Mouse (Mus musculus) thymus, postnatal 10 days (tissue): ENCODE data around the gene Stx6.

Source experiments
- DNase-seq, 2 experiments: peaks; one replicate each; pipeline ENCODE4 v3.0.0; 2021; ENCODE audit warnings: low spot score in 2 of 2

Stx6 gene

DNA sequence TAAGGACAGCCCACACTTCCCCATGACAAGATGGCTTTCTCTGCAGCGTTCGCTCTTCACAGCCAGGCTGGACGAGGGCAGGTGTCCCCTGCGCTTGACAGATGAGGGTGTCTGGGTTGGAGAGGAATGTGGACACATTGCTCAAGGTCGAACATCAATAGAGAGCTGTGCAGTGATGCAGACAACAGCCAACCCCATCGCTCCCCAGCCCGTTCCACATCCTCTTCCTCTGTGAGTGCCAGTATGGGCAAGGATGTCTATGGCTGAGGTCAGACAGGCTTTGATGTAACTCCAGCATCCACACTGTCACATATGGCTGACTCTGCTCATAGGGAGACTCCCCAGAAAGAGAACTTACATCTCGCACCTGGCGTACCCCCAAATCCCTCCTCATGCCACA is 74.9 kb downstream of the Stx6 start:
- DNase-seq, result no peak

DNA sequence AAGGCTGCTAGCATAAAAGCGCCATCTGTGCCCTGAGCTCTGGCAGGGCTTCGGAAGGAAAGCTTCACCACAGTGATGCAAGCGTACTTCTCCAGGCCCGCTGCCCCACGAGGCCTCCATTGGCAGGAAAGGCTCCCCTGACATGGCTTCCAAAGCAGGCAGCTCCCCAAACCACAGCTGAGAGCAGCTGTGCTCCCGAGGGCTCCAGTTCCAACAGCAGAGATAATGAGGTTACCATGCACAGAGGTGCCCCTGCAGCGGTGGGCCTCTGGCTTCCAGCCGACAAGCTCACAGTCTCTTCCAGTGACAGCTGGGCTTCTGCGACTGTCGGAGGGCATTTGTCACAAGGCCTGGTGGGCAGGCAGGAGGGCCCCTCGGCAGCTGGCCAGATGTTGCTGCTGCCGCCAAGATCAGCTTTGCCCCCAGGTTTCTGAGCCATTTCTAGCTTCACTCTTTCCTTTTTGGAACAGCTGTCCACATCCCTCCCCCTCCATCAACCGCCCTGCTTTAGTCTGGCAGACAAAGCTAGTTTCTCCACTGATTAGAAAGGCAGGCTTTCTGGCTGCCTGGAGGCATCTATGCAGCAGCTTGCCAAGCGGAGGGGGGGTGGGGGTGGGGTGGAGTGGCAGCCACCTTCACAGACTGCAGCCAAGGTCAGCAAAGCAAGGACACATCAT is 75.6 kb downstream of the Stx6 start:
- peak; percentile 69 for DNase-seq

DNA sequence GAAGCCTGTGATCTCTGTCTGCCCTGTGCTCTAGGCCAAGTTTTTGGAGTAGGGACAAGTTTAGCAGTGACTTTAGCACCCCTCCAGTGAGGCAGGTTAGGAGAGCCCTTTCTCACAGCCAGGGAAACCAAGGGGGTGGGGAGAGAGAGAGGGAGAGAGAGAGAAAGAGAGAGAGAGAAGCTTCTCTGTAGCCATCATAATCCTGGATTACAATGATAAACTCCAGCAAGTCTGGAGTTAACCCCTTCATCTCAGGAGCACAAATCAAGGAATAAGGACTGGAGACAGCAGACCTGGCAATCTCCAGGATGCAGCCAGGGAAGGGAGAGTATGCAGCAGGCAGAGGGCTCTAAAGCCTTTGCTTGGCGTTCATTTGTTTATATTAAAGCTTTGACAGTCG is 77.1 kb downstream of the Stx6 start:
- no peak for DNase-seq

DNA sequence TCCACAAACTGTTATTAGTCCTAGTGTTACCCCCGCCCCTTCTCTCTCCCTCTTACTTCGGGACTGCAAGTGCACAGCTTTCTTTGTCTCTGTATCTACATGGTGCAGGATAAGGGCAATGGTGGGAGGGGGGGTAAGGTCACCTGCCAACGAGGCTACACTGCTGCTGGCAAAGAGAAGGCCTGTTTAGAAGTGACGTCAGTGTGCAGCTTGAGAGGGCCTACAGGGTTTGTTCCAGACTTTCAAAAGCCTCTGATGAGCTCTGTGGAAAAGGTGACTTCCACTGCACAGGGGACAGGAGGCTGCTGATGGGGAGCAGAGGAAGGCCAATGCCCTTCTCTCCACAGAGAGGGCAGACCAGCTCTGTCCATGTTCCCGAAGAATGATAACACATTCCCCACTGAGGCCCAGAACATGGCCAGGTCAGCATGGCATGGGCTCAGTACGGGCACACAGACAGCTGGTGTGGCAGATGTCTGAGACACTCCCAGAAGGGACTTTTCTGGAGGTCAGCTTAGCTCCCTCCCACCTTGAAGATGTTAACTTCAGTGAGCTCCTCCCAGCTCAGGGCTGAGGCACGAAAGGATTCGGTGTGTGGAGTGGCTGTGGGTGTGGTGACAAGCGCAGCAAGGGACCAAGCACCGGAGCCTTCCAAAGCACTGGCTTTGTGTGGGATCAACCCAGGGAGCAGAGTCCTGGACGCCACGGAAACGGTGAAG is 78.0 kb downstream of the Stx6 start:
- no peak for DNase-seq

DNA sequence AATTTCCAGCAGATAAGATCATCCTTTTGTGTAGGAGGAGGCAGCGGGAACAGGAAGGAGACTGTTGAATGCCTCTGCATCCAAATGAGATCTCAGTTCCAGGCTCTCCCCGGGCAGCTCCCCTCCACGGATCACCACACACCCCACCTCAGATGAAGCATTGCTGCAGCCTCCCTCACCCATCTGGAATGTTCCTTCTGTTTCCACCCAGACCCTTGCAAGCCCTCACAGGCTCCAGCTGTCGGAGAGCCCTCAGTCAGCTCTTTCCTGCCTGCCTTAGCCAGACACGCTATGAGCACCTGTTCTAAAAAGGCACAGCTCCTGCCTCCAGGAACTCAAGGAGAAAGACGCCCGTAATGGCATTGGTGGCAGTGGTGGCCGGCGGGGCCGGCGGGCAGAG is 78.9 kb downstream of the Stx6 start:
- no peak for DNase-seq

DNA sequence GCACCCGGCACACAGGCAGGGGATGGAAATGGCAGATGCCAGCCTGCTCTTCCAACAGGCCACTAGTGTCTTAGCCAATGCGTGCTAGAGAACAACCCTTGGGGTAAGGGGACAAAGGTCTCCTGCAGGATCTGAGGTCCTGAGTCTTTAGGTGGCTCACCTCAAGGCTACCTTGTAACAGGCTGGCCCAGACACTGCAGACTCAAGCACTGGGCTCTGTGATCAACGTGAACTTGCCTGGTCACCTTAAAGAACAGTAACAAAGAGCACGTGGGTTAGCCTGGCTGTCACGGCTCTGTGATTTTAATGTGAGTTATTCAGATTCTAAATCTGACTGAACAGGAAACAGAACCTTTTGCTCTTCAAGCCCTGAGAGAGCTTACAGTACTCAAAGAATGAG is 79.6 kb downstream of the Stx6 start:
- DNase-seq, result no peak

DNA sequence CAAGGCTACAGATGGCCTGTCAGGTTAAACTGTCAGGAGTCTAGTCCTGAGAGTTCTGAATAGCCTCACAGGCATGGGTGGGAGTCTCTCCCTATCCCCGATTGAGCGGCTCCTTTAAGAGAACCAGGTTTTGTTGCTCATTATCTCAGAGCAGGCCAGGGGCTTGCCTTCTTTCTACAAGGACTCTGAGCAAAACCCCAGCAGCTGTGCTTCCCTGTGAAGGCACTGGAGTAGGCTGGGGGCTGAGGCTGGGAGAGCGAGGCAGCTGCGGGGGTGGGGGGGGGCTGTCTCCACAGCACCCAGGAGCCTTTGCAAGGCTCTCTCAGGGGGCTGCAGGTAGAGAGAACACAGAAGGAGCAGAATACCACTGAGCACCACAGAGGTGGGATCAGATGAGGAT is 80.7 kb downstream of the Stx6 start:
- DNase-seq, result no peak

DNA sequence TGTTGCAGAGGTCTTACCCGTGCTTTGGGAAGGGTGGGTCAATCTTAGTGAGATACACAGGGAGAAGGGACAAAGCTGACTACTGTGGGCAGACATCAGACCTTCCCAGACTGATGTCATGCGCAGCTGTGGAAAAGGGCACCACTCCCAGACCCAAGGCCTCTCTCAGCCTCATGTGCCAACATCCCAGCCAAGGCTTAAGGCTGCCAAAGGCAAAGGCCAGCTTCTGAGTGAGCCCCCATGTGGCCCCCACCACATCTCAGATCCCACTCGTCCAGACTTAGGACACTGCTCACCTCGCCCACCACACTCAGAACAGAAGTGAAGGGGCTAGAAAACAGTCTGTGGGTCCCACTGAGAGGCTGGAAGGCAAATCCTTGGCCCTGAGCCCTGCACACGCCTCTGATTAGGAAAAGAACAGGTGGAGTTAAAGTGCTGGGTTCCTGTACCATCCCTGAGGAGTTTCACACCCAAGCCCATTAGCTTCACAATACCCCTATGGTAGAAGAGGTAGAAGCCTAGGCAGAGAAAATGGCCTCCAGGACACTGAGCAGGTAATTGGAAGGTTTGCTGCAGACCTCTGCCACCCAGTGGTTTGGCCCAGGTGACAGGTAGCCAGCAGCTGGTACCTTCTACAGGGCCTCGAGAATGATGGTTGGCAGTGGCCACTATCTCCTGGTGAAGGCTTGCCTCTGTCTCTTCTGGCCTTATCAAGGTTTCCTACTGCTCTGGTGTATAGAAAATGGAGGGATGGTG is 81.6 kb downstream of the Stx6 start:
- no peak for DNase-seq

DNA sequence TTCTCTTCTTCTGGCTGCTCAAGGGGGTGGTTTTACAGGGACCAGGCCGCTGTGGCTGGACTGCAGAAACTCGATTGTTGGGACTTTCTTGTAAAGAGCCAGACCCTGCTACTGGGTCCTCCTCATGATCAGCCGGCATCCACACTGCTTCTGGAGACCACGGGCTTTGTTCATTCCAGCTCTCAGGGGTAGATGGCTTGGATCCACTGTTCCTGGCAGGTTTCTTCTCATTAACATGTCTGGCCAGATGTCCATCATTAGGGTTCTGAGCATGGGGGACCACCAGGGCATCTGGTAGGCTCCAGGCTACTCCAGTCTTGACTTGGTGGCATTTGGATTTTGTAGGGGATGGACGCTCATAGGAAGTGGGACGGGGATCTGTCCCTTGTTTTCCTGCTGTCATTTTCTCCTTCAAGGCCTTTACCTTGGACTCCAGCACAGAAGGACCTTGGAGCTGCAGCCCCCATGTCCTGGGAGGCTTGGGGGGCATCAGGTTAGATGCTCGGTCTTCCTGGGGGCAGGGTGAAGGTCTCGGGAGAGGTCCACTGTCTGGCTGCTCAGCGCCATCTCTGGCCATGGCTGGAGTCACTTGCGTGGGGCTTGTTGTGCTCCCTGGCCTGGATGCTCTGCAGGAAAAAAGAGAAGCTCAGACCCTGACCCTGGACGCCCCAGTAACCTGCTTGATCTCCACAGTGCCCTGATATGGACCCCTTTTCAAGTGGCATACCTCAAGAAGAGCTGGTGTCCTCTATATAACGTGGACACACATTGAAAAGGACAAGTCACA is 83.4 kb downstream of the Stx6 start:
- DNase-seq, result no peak

DNA sequence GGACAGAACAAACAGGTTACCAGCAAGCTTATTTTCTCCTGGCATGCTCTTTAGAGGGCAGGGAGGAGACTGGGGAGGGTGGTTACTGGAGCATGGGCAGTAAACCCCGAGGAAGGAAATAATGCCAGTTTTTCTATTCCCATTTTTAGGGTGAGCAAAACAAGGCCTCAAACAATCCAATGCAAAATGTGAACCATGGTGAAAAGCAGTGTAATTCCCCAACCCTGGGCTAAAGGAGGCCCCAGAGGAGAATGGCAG is 83.9 kb downstream of the Stx6 start:
- DNase-seq, result no peak

DNA sequence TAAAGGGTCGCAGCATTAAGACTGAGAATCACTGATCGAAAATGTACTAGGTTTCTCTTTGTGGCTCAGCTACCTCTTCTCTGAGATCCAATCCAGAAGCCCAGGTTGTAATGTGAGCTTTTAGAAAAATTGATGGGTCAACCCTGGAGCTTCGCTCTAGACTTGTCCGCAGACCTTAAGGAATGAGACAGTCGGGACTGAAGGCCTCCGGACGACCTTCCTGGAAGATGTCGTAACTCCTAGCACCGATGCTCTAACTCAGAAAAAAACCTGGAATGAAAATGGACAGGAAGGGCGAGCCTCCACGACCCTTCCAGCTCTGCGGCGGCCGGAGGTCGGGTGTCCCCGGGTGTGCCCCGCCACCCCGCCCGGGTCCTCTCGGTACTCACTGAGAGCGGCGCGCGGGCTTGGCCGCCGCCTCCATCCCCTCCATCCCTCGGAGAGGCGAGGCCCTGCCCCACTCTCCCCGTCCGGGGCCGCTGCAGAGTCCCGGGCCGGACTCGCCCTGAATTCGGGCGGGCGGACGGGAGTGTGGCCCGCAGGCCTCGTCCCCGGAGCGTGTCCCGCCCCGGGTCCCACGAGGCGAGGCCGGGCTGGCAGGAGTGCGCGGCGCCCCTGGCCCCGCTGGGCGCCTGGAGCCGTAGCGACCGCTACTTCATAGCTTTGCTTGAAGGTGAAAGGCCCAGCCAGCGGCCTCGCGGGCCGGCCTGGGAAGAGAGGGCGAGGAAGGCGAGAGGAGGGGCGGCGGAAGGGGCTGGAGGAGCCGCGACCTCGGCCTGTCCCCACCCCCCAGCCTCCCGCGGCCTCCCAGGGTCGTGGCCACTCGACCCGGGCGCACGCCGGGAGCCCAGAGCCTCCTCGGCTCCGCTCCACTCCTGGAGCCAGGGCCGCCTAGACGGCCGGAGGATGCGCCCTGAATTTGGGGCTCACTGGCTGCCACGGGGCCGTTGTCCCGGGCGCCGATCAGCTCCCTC is 85.6 kb downstream of the Stx6 start, which contains the start of gene BC034090:
BC034090 (minus strand) TSS at position 648 of the 974 bp plus-strand sequence.
- no peak for DNase-seq

DNA sequence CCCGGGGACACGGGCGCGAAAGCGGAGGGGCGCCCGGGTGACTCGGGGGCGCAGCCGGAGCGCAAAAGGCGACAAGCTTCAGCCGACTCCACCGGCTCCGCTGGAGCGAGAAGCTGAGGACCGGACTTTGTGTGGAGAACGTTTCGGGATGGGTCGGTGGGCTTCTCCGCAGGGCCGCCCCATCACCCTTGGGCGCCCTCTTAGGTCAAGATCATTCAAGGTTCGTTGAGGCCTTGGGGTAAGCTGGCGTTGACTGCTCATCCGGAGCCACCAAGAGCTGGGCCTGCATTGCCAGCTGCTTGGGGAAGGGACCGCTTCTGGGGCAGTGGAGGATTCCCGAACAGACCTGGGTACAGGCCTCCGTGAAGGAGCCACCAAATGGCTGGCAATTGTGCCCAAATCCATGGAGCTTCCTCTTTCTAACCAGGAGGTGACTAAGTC is 86.3 kb downstream of the Stx6 start:
- no peak for DNase-seq

DNA sequence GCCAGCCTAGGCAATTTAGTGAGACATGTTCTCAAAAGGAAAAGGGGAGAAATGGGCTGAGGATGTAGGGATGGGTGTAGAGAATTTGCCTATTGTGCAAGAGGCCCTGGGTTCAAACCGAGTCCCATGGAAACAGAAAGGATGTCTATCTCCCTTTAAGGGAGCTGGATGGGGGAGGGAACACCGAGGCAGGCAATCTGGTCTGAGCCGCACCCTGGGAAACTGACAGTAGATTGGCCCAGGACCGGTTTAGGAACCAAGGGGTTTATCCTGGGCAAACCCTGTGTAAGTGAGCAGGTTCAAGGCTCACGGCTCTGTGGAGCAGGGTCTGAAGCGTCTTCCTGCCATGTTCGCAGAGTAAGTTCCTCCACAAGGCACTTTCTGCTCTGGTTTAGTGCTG is 87.0 kb downstream of the Stx6 start:
- DNase-seq, result no peak

DNA sequence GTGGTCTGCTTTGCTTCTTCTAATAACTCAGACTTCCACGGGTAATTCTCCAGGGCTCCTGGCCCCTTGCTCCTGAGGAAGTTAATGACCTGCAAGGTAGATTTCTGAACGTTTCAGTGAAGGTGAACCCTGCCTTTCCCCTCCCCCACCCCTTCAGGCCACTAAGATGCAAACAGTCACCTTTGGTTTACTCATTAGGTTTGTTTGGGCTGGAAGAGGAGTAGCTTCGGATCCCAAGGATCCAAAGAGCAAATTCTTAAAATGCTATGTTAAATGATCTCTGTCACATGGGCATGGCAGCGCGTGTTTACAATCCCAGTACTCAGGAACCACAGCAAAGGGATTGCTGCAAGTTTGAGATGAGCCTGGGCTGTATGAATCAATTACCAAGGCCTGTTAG is 88.9 kb downstream of the Stx6 start:
- no peak for DNase-seq

DNA sequence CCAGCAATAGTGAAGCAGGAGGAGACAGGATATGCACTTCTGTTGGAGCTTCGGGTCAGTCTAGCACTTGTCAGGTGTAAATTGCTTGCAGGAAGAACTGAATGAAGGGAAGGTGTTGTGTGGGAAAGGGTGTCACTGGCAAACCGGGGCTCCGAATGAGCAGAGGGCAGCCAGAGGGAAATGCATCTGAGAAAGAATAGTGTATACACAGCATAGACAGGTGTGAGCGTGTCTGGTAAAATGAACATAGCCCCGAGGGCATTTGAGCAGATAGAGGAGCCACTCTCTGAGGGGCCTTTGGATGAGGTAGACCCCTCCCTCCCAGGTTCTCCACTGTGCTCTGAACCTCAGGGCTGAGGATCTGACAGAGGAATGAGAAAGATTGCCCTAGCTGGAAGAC is 89.5 kb downstream of the Stx6 start:
- DNase-seq, result no peak

DNA sequence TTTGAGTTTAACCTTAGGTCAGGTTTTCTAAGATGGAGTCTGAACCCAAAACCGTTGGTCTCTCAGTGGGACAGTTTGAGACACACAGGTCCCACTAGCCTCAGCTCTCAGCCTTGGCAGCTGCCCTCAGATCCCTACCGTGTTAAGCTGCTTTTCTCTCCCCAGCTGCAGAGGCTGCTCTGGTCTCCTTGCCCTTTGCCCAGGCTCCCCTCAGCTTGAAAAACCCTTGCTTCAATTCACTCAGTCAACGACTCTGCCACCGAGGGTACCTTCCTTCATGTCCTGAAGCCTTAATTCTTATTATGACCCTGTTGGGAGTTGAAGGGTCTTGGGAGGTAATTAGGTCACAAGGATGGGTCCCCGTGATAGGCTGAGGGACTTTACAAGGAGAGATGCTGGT is 91.4 kb downstream of the Stx6 start:
- no peak for DNase-seq

DNA sequence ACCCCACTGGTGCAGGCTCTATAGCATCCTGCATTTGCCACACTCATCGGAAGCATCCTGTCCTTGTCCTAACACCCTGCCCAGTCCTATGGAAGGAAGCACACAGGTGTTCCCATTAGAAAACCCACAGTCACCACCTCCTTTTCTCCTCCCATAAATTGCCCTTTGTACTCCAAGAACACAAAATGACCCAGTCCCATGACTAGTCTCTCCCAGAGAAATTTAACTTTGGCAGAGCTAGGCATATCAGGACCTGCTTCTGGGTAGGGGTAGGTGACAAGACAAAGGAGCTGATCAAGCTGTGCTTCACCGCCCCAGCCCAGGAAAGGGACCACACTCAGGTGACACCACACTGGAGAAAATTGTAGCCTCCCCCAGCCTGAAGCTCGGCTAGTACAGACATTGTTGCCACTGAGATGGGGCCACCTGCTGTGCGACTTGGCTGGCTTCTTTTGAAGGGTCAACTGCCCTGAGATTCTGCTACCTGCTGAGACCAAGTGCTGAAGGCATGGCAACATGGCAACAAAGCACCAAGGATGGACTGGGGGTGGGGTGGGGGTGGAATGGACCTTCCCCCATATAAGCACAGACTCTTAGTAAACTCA is 92.1 kb downstream of the Stx6 start:
- DNase-seq, result no peak

DNA sequence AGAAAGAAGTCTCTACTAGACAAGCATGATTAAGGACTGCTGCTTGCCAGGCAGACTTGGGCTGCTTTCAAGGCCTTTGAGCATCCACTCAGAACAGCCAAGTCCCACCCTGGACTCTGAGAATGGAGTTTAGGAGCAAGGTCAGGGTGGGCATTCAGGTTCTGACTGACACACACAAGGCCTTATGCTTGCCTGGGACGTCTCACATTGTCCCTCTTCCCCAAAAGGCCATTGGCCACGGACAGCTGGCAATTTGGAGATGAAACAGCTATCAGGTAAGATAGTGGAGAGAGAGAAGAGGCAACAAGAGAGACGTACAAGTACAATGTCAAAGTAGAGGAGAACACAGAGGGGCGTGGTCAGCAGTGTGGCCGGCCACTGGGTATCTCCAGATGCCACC is 93.1 kb downstream of the Stx6 start:
- no peak for DNase-seq

DNA sequence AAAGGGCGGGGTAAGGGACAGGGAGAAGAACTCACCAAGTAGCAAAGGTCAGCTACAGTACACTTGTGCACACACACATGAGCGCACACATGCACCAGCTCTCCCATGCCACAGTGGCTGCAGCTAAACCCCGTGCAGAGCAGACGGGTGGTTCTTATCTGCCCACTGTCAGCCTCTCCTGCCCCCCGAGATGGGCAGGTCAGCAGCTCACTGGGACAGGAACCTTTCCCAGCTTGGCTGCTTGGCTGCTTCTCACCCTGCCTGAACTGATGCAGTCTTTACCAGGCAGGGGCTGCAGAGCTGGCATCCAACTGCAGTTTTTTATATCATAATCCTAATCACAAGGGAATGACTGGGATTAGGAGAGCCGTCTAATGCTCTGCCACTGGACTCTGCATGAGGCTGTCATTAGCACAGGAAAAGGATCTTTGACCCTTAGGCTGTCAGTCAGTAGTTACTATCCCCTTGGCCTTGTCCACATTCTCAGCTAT is 94.2 kb downstream of the Stx6 start:
- no peak for DNase-seq

DNA sequence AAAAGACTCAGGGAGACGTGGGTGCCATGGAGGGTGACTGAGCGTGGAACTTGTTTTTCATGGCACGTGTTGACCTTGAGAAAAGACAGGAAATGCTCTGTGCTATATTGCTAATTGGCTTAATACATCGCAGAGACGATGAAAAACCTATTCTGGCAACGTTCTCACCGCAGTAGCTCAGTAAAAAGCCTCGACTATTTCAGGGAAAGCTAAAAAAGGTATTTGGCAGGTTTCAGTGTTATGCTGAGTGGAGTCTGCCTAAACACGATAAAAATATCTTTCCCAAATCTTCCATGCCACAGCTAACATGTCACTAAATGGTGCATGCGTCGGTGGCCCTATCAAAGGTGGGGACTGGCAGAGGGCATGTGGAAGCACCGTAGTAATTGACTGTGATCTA is 94.6 kb downstream of the Stx6 start:
- no peak for DNase-seq

DNA sequence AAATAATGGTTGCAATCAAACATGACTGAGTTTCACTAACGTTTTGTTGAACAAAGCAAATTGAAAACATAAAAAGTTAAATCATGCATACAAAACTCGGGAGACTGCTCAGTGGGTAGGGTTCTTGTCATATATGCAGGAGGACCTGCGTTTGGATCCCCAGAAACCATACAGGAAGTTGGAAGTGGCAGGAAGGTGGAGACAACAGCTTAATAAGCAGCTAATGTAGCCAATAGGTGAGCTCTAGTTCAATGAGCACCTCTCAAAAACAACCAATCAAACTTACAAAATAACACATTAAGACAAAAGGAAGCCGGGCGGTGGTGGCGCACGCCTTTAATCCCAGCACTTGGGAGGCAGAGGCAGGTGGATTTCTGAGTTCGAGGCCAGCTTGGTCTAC is 95.8 kb downstream of the Stx6 start:
- no peak for DNase-seq
